In the genomic region with DNA sequence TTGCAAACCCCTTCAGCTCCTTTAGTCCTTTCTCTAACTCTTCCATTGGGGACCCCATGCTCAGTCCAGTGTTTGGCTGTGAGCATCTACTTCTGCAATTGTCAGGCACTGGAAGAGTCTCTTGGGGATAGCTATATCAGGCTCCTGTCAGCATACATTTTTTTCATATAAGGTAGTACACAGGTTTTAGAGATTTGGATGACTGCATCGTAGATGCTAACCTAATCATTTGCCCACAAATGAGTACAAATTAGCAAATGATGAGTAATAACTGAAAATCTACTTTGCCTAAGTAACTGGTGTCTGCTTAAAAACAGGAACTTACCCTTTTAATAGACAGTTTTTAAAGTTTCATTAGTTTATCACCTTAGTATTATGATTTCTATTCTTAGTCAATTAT, we compare ENCODE assay signal across 27 mouse cellular contexts.
"Had no signal": no experiment of that assay in that cellular context is flagged by ENCODE, and none has a peak within 500 bp of the region (broad histone marks: within the 10 kb centered on the region; RNA-seq: fewer than 3 reads in every experiment).

No protein-coding gene starts in this region.

- ATAC-seq: hindbrain, postnatal 0 days; intestine, embryonic 16.5 days; liver, embryonic 12.5 days had no signal

- H3K4me2 ChIP-seq: heart, embryonic 11.5 days; heart, embryonic 13.5 days; heart, embryonic 15.5 days; hindbrain, embryonic 13.5 days; hindbrain, embryonic 15.5 days; kidney, embryonic 15.5 days; limb, embryonic 13.5 days; limb, embryonic 15.5 days; liver, embryonic 12.5 days had no signal

- H3K4me1 ChIP-seq: heart, embryonic 13.5 days; heart, embryonic 15.5 days; hindbrain, embryonic 13.5 days; hindbrain, embryonic 15.5 days; kidney, embryonic 15.5 days; limb, embryonic 13.5 days; limb, embryonic 15.5 days; liver, embryonic 12.5 days had no signal

- DNase-seq: gastrocnemius, postnatal 14 days; gastrocnemius, postnatal 36 days; heart, adult 11 months; heart, adult 2 months; heart, postnatal 14 days; heart, postnatal 36 days; kidney, adult 11 months; kidney, adult 2 months; kidney, adult 9 months; kidney, postnatal 14 days; kidney, postnatal 36 days; layer of hippocampus, adult 9-11 months; layer of hippocampus, postnatal 36 days; left cerebral cortex, postnatal 4 days had no signal

- H3K4me3 ChIP-seq: heart, adult 2 months; heart, embryonic 13.5 days; heart, embryonic 15.5 days; hindbrain, embryonic 13.5 days; hindbrain, embryonic 15.5 days; kidney, embryonic 15.5 days; limb, embryonic 13.5 days; limb, embryonic 15.5 days; liver, embryonic 12.5 days had no signal

- H3K9ac ChIP-seq: heart, embryonic 13.5 days; heart, embryonic 15.5 days; hindbrain, embryonic 13.5 days; hindbrain, embryonic 15.5 days; kidney, embryonic 15.5 days; limb, embryonic 13.5 days; limb, embryonic 15.5 days; liver, embryonic 12.5 days; liver, embryonic 14.5 days had no signal

- H3K27ac ChIP-seq: heart, adult 2 months; heart, embryonic 13.5 days; heart, embryonic 15.5 days; hindbrain, embryonic 13.5 days; hindbrain, embryonic 15.5 days; hindbrain, postnatal 0 days; kidney, embryonic 15.5 days; kidney, postnatal 0 days; limb, embryonic 13.5 days; limb, embryonic 15.5 days; liver, embryonic 12.5 days; liver, embryonic 14.5 days had no signal

- H3K27me3 ChIP-seq: heart, embryonic 13.5 days; heart, embryonic 15.5 days; hindbrain, embryonic 13.5 days; hindbrain, embryonic 15.5 days; kidney, embryonic 15.5 days; limb, embryonic 13.5 days; limb, embryonic 15.5 days; liver, embryonic 12.5 days had no signal

- H3K9me3 ChIP-seq: heart, embryonic 13.5 days; heart, embryonic 15.5 days; hindbrain, embryonic 13.5 days; hindbrain, embryonic 15.5 days; kidney, embryonic 15.5 days; limb, embryonic 13.5 days; limb, embryonic 15.5 days; liver, embryonic 12.5 days had no signal
